In the genomic region with DNA sequence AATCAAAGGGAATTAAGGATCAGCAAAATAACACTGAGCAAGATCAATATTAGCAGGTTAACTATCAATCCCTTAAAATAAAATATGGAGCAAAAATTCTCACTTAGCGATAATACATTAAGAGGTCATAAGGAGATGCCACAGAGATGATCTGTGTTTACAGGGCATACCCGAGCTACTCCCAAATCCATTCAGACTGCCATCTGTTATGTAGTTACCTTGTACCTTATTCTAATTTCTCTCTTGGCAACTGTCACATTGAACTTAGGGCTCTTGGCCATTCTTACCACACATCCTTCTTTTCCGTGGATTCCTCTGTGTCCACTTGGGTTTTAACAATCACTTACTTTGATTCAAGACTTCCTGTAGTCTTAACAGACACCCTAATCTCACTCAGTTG, we compare ENCODE assay signal across 23 mouse cellular contexts.
"Had no signal": no experiment of that assay in that cellular context is flagged by ENCODE, and none has a peak within 500 bp of the region (broad histone marks: within the 10 kb centered on the region; RNA-seq: fewer than 3 reads in every experiment).

No protein-coding gene starts in this region.

- H3K4me1 ChIP-seq: limb, embryonic 10.5 days; limb, embryonic 13.5 days; liver, embryonic 12.5 days; liver, embryonic 15.5 days; lung, embryonic 15.5 days; megakaryocyte, embryonic 14.5 days; midbrain, embryonic 10.5 days; midbrain, embryonic 13.5 days; neural tube, embryonic 13.5 days; stomach, embryonic 15.5 days had no signal

- DNase-seq: kidney, adult 9 months; kidney, postnatal 14 days; kidney, postnatal 4 days; layer of hippocampus, postnatal 36 days; liver; lung, adult 18-20 months; lung, postnatal 10 days; lung, postnatal 36 days; retina, postnatal 1 day; right cerebral cortex, postnatal 25 days; spleen, adult 18-20 months; thymus, postnatal 25 days had no signal

- H3K4me3 ChIP-seq: limb, embryonic 10.5 days; limb, embryonic 13.5 days; liver, embryonic 12.5 days; liver, embryonic 15.5 days; lung, embryonic 15.5 days; megakaryocyte, embryonic 14.5 days; midbrain, embryonic 10.5 days; midbrain, embryonic 13.5 days; myocyte; neural tube, embryonic 13.5 days; stomach, embryonic 15.5 days had no signal

- H3K27ac ChIP-seq: limb, embryonic 10.5 days; limb, embryonic 13.5 days; liver, embryonic 12.5 days; liver, embryonic 15.5 days; lung, embryonic 15.5 days; midbrain, embryonic 10.5 days; midbrain, embryonic 13.5 days; neural tube, embryonic 13.5 days; stomach, embryonic 15.5 days had no signal
